Mouse (Mus musculus): ENCODE measurements at regions not wholly inside any gene's neighbourhood (a gene's known extent, or its start where the extent isn't known, plus 50 kb on each side); places are given as distances from the start of the nearest gene placed in this dataset.
A peak's percentile ranks its signal among the peaks of the same experiment; 100 is the strongest.

DNA sequence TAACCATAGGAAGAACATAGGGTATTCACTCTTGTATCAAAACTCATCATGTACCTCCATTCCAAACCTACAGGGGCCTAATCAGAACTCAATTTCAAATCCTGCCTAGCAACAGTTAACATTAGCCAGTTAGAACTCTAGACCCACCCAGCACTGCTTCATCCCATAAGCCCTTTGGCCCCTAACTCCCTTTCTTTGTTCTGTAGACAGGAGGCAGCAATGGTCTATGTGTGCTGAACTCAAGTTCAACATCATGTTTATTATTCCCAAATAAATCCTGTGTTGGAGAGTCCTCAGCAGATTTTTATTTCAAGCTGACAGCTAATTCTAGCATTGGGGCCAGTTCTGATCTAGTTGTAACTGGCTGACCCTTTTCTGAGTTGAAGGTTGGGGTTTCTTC, 112.2 kb downstream of the Ipo8 start:
- TF ChIP-seq MAFK (IDR thresholded peaks at IDR 0.05; ENCODE audit: insufficient read depth, low read depth, low read length) = no peak
- TF ChIP-seq ZC3H11A (IDR thresholded peaks at IDR 0.05; ENCODE audit: borderline replicate concordance, low read depth, low read length) = no peak
- no peak for TF ChIP-seq HCFC1 (IDR thresholded peaks at IDR 0.05; ENCODE audit: borderline replicate concordance, insufficient read depth, low read length)
- no peak for TF ChIP-seq CHD2 (IDR thresholded peaks at IDR 0.05; ENCODE audit: low read depth, low read length)
- no peak for TF ChIP-seq ZNF384 (IDR thresholded peaks at IDR 0.05; ENCODE audit: low read depth, low read length)
- H3K9ac ChIP-seq (ENCODE audit: insufficient read depth, low read depth, low read length, poor library complexity, severe bottlenecking) = no peak overlapping the region
- no peak overlapping the region for H3K4me3 ChIP-seq (ENCODE audit: insufficient read depth in 1 of 2, low read depth in 1 of 2, low read length in 2 of 2, poor library complexity in 1 of 2, severe bottlenecking in 1 of 2)
- H3K27ac ChIP-seq (ENCODE audit: insufficient read depth, low read depth, low read length, poor library complexity, severe bottlenecking) = no peak overlapping the region
- no peaks in the 10 kb centered on the region for H3K36me3 ChIP-seq (ENCODE audit: control insufficient read depth, insufficient read depth, low read length, poor library complexity, severe bottlenecking)
- DNase-seq (ENCODE audit: low read depth, low spot score) = no peak
- no peaks in the 10 kb centered on the region for H3K4me1 ChIP-seq (ENCODE audit: control insufficient read depth in 2 of 2, insufficient read depth in 2 of 2, low read length in 2 of 2, poor library complexity in 1 of 2)
- no peaks in the 10 kb centered on the region for H3K9me3 ChIP-seq (ENCODE audit: control insufficient read depth, insufficient read depth, low read depth, low read length)
- in situ Hi-C loops (cut with MboI; ENCODE audit: low sequenced_read_pairs in 2 of 2, unreplicated experiment in 2 of 2) = no loop called here

DNA sequence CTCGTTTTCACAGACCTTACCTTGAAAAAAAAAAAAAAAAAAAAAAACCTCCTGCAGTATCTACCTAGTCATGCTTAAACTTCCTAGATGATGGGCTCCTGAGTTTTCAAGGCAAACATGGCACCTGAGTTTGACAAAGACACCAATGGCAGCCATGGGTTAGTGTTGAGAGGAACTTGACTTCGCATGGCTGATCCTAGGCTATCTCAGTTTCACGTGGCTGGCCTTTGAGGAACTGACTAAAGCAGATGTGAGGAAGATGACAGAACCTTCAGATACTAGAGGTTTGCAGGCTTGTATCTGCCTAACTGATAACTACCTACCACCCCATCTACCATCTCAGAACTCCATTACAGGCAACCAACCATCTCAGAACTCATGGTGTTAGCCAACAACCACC, 120.9 kb downstream of the Ipo8 start:
- DNase-seq (ENCODE audit: low read depth, low spot score) = no peak
- TF ChIP-seq HCFC1 (IDR thresholded peaks at IDR 0.05; ENCODE audit: borderline replicate concordance, insufficient read depth, low read length) = no peak
- no peak for TF ChIP-seq MAFK (IDR thresholded peaks at IDR 0.05; ENCODE audit: insufficient read depth, low read depth, low read length)
- TF ChIP-seq ZC3H11A (IDR thresholded peaks at IDR 0.05; ENCODE audit: borderline replicate concordance, low read depth, low read length) = no peak
- no peak for TF ChIP-seq CHD2 (IDR thresholded peaks at IDR 0.05; ENCODE audit: low read depth, low read length)
- no peak for TF ChIP-seq ZNF384 (IDR thresholded peaks at IDR 0.05; ENCODE audit: low read depth, low read length)
- no peak overlapping the region for H3K27ac ChIP-seq (ENCODE audit: insufficient read depth, low read depth, low read length, poor library complexity, severe bottlenecking)
- H3K4me1 ChIP-seq (ENCODE audit: control insufficient read depth in 2 of 2, insufficient read depth in 2 of 2, low read length in 2 of 2, poor library complexity in 1 of 2) = no peaks in the 10 kb centered on the region
- no peak overlapping the region for H3K4me3 ChIP-seq (ENCODE audit: insufficient read depth in 1 of 2, low read depth in 1 of 2, low read length in 2 of 2, poor library complexity in 1 of 2, severe bottlenecking in 1 of 2)
- in situ Hi-C loops (cut with MboI; ENCODE audit: low sequenced_read_pairs in 2 of 2, unreplicated experiment in 2 of 2) = no loop called here
- no peaks in the 10 kb centered on the region for H3K36me3 ChIP-seq (ENCODE audit: control insufficient read depth, insufficient read depth, low read length, poor library complexity, severe bottlenecking)
- no peaks in the 10 kb centered on the region for H3K9me3 ChIP-seq (ENCODE audit: control insufficient read depth, insufficient read depth, low read depth, low read length)
- H3K9ac ChIP-seq (ENCODE audit: insufficient read depth, low read depth, low read length, poor library complexity, severe bottlenecking) = no peak overlapping the region

- TF ChIP-seq HCFC1 (IDR thresholded peaks at IDR 0.05; ENCODE audit: borderline replicate concordance, insufficient read depth, low read length) = no peak
- TF ChIP-seq ZNF384 (IDR thresholded peaks at IDR 0.05; ENCODE audit: low read depth, low read length) = no peak
- TF ChIP-seq CHD2 (IDR thresholded peaks at IDR 0.05; ENCODE audit: low read depth, low read length) = no peak
- Histone ChIP-seq H3K36me3 (ENCODE audit: control insufficient read depth, insufficient read depth, low read length, poor library complexity, severe bottlenecking) (no peaks in the 10 kb centered on the region), H3K27ac (ENCODE audit: insufficient read depth, low read depth, low read length, poor library complexity, severe bottlenecking) (no peak overlapping the region), H3K9me3 (ENCODE audit: control insufficient read depth, insufficient read depth, low read depth, low read length) (no peaks in the 10 kb centered on the region), H3K4me3 (ENCODE audit: insufficient read depth in 1 of 2, low read depth in 1 of 2, low read length in 2 of 2, poor library complexity in 1 of 2, severe bottlenecking in 1 of 2) (no peak overlapping the region), H3K9ac (ENCODE audit: insufficient read depth, low read depth, low read length, poor library complexity, severe bottlenecking) (no peak overlapping the region), H3K4me1 (ENCODE audit: control insufficient read depth in 2 of 2, insufficient read depth in 2 of 2, low read length in 2 of 2, poor library complexity in 1 of 2) (no peaks in the 10 kb centered on the region)
- in situ Hi-C loops (cut with MboI; ENCODE audit: low sequenced_read_pairs in 2 of 2, unreplicated experiment in 2 of 2) = no loop called here
- DNase-seq (ENCODE audit: low read depth, low spot score) = no peak
Measured at GRCm38 (mm10) chr6:148708389-148708788, 122.9 kb downstream of the Ipo8 start.

DNA sequence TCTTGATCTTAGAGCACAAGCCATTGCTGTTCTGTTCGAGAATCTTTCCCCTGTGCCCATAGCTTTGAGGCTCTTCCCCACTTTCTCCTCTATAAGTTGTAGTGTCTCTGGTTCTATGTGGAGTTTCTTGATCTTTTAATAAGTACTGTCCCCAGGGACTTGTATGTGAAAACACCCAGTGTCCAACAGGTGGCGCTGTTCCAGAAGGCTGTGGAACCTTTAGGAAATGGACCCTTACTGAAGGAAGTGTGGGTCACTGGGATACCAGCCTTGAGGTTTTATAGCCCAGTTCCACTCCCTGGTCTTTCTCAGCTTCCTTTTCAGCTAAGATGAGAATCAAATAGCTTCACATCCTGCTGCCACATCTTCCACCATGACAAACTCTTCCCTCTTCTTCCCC, 125.6 kb downstream of the Ipo8 start:
- in situ Hi-C loops (cut with MboI; ENCODE audit: low sequenced_read_pairs in 2 of 2, unreplicated experiment in 2 of 2) = no loop called here

DNA sequence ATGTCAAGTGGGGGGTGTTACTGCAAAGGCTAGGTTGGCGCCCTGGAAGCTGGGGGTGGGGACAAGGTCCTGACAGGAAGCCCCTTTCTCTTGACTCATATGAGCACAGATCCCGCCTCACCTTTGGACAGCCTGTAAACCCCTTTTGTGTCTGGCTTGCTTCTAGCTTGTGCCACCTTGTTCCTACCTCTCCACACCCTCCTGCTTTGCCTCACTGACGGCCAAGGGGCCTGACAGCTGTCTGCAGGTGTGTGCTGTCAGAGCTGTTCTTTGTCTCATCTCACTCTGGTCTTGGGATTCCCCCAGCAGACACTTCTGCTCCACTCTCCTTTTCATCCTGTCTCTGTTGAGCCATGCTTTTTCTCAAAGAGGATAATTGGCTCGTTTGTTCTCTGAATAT, 137.9 kb downstream of the Ipo8 start:
- no peak for DNase-seq (ENCODE audit: low read depth, low spot score)
- Histone ChIP-seq H3K4me1 (ENCODE audit: control insufficient read depth in 2 of 2, insufficient read depth in 2 of 2, low read length in 2 of 2, poor library complexity in 1 of 2) (no peaks in the 10 kb centered on the region), H3K4me3 (ENCODE audit: insufficient read depth in 1 of 2, low read depth in 1 of 2, low read length in 2 of 2, poor library complexity in 1 of 2, severe bottlenecking in 1 of 2) (no peak overlapping the region), H3K9ac (ENCODE audit: insufficient read depth, low read depth, low read length, poor library complexity, severe bottlenecking) (no peak overlapping the region), H3K9me3 (ENCODE audit: control insufficient read depth, insufficient read depth, low read depth, low read length) (no peaks in the 10 kb centered on the region), H3K36me3 (ENCODE audit: control insufficient read depth, insufficient read depth, low read length, poor library complexity, severe bottlenecking) (no peaks in the 10 kb centered on the region), H3K27ac (ENCODE audit: insufficient read depth, low read depth, low read length, poor library complexity, severe bottlenecking) (no peak overlapping the region)
- TF ChIP-seq MAFK (IDR thresholded peaks at IDR 0.05; ENCODE audit: insufficient read depth, low read depth, low read length) (no peak), CHD2 (IDR thresholded peaks at IDR 0.05; ENCODE audit: low read depth, low read length) (no peak), HCFC1 (IDR thresholded peaks at IDR 0.05; ENCODE audit: borderline replicate concordance, insufficient read depth, low read length) (no peak), ZC3H11A (IDR thresholded peaks at IDR 0.05; ENCODE audit: borderline replicate concordance, low read depth, low read length) (no peak), ZNF384 (IDR thresholded peaks at IDR 0.05; ENCODE audit: low read depth, low read length) (no peak)
- in situ Hi-C loops (cut with MboI; ENCODE audit: low sequenced_read_pairs in 2 of 2, unreplicated experiment in 2 of 2) = no loop called here

More for the DNA sequence above, 125.6 kb downstream of the Ipo8 start:
- H3K36me3 ChIP-seq (ENCODE audit: control insufficient read depth, insufficient read depth, low read length, poor library complexity, severe bottlenecking) = no peaks in the 10 kb centered on the region
- peak; percentile 72 for DNase-seq (ENCODE audit: low read depth, low spot score)
- H3K9me3 ChIP-seq (ENCODE audit: control insufficient read depth, insufficient read depth, low read depth, low read length) = no peaks in the 10 kb centered on the region
- H3K4me1 ChIP-seq (ENCODE audit: control insufficient read depth in 2 of 2, insufficient read depth in 2 of 2, low read length in 2 of 2, poor library complexity in 1 of 2) = no peaks in the 10 kb centered on the region
- H3K4me3 ChIP-seq (ENCODE audit: insufficient read depth in 1 of 2, low read depth in 1 of 2, low read length in 2 of 2, poor library complexity in 1 of 2, severe bottlenecking in 1 of 2) = no peak overlapping the region
- H3K27ac ChIP-seq (ENCODE audit: insufficient read depth, low read depth, low read length, poor library complexity, severe bottlenecking) = no peak overlapping the region
- TF ChIP-seq MAFK (IDR thresholded peaks at IDR 0.05; ENCODE audit: insufficient read depth, low read depth, low read length) (no peak), CHD2 (IDR thresholded peaks at IDR 0.05; ENCODE audit: low read depth, low read length) (no peak), ZC3H11A (IDR thresholded peaks at IDR 0.05; ENCODE audit: borderline replicate concordance, low read depth, low read length) (peak; percentile 45; the same call in 1 of the 2 replicates)
- no peak overlapping the region for H3K9ac ChIP-seq (ENCODE audit: insufficient read depth, low read depth, low read length, poor library complexity, severe bottlenecking)

Measured in ES-E14 (cell line).